Mouse (Mus musculus) C2C12 (cell line): ENCODE results near the gene Map7.

Experiments
- CEBPB ChIP-seq: IDR thresholded peaks from one replicate; pipeline ENCODE4 v1.6.1; 2011; ENCODE audit warnings: low read depth, mild to moderate bottlenecking, control low read depth, moderate library complexity
- CTCF ChIP-seq: IDR thresholded peaks from one replicate; pipeline ENCODE4 v1.5.1; 2011; ENCODE audit not compliant: control insufficient read depth, insufficient read depth, insufficient read length
- MAX ChIP-seq: IDR thresholded peaks from one replicate; pipeline ENCODE4 v1.6.1; 2011; ENCODE audit warnings: mild to moderate bottlenecking, control low read depth
- MYOG ChIP-seq: IDR thresholded peaks from one replicate; pipeline ENCODE4 v1.6.1; 2011; ENCODE audit not compliant: control insufficient read depth, insufficient read length; ENCODE audit errors: extremely low read depth

DNA sequence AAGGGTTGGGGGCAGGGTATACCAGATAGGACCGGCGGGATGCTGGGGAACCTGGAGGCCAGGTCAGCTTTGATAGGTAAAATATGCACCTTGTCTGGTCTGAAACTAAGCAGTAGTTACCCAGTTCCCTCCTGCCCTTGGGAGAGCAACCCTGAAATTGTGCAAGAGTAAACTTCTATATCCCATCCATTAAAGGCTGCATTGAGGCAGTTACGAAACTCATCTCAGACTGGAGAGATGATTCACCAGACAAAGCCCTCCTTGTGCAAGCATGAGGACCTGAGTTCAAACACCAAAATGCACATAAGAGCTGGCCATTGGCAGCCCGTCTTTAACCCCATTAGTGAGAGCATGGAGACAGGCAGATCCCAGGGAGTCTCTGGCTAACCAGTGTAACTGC, 19.2 kb downstream of the Map7 start:
- TF ChIP-seq MAX (no peak), CTCF (no peak), MYOG (no peak), CEBPB (peak; percentile 10)
